Mouse (Mus musculus): ENCODE measurements around the gene Cd300lg. TPM values are rescaled to one million over a fixed set of nuclear protein-coding genes. Genes with fewer than 3 reads are reported as not detected.

Cd300lg gene
- total RNA-seq, 2 experiments from 2014 or later = not detected

GRCm38 (mm10) chr11:102024875-102025274 is 16.4 kb upstream of the Cd300lg start:
- DNase-seq (ENCODE audit: low spot score in 2 of 2) = no peak
- intact Hi-C loops (cut with DNase I) = no loop called here

- intact Hi-C loops (cut with DNase I) = no loop called here
- no peak for DNase-seq (ENCODE audit: low spot score in 2 of 2)
Measured at GRCm38 (mm10) chr11:102025354-102025753, 16.0 kb upstream of the Cd300lg start.

DNA sequence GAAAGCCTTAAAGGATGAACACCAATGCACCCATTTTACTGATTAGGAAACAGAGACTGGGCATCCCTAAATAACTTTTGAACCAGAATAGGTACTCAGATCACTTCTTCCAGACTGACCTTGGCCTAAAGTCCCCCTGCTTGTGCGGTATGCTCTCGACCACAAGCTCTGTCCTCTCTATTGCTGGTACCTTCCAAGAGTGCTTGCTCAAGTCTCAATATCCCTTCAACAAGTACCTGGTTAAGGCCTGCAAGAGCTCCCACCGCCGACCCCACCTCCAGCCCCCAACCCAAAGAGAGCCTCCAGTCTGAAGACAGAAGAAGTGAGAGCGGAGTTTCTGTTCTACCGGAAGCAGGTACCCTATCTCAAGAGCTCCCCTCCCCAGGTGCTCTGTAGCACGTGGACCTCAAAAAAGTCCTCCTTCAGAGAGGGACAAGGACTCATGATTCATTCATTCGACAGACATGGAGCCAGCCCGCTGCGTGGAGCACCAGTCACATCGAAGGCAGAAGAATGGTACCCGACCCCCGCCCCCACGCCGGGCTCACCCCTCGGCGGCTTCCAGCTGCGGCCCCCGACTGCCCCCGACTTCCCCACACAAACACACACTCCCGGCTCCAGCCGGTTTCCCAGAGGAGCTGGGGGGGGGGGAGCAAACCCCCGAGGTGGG is 15.2 kb upstream of the Cd300lg start:
- intact Hi-C loops (cut with DNase I) = no loop called here
- peak; percentile 40 to 46 for DNase-seq (ENCODE audit: low spot score in 2 of 2)

DNA sequence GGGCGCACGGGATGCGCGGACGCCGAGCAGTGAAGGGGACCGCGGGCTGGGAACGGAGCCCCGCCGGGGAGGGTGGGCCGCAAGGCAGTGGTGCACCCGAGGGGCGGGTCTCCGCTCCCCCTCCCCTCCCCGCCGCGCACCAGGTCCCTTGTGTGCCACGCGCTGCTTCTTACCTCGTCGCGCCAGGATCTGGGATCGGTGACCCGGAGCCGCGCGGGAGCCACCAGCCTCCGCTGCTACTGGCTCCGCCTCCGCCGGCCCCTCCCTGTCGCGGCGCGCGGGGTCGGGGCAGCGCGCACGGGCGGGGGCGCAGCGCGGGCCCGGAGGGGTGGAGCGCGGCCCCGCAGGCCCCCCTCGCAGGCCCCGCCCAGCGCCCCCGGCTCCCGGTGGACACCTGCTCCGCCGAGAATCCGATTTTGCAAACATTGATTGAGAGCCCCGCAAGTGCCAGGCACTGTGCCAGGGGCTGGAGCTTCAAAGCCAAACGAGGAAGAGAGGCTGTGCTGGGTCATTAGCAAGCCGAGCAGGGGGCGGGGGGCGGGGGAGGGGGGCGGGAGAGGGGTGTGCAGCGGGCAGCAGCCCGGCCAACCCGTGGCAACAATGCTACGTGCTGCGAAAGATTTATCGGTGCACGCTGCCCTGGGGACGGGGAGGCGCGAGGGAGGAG is 14.5 kb upstream of the Cd300lg start:
- intact Hi-C loops (cut with DNase I) = no loop called here
- DNase-seq (ENCODE audit: low spot score in 2 of 2) = peak; percentile 51 to 65

GRCm38 (mm10) chr11:102027361-102028017 is 13.8 kb upstream of the Cd300lg start:
- no peak for DNase-seq (ENCODE audit: low spot score in 2 of 2)
- intact Hi-C loops (cut with DNase I) = no loop called here

GRCm38 (mm10) chr11:102028087-102028816 is 13.1 kb upstream of the Cd300lg start, which contains the start of gene Mpp3:
TSS of gene Mpp3 (minus strand) at chr11:102028461.
- intact Hi-C loops (cut with DNase I) = no loop called here
- no peak for DNase-seq (ENCODE audit: low spot score in 2 of 2)

- intact Hi-C loops (cut with DNase I) = no loop called here
- no peak for DNase-seq (ENCODE audit: low spot score in 2 of 2)
Measured at GRCm38 (mm10) chr11:102029304-102029703, 12.0 kb upstream of the Cd300lg start.

DNA sequence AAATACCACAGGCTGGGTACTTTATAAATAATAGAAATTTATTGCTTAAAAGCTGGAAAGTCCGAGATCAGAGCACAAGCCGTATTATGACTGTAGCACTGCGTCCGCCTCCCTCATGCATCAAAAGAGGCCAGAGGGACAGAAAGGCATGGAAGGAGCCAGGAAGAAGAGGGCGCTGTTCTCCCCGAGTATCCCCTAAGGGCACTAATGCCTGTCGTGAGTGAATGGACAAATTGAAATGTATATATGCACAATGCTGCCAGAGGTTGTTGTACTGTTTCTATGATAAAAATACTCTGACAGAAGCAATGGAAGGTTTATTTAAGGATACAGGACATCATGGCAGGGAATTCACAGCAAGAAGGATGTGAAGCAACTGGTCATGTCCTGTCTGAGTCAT is 11.3 kb upstream of the Cd300lg start:
- intact Hi-C loops (cut with DNase I) = loop anchor here (10.0 kb wide), 1 partner anchor 105 kb away; no protein-coding TSS in a partner anchor
- no peak for DNase-seq (ENCODE audit: low spot score in 2 of 2)

DNA sequence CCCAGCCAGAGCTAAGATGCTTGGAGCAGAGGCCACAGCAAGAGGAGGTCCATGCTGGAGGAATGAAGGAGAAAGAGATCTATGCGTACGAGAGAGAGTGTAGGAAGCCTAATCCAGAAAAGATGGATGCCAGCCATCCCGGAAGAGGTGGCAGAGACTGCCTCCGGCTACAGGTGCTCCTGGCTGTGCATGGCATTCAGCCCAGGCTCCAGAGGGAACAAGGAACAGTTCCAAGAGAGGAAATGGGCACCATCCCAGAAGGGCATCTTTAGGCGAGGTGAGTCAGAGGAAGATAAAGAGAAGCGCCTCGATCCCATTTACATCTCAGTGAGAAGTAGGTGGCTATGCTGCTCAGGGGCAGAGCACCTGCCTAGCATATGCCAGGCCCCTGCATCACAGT is 10.2 kb upstream of the Cd300lg start:
- intact Hi-C loops (cut with DNase I) = loop anchor here (10.0 kb wide), 1 partner anchor 106 kb away; no protein-coding TSS in a partner anchor
- DNase-seq (ENCODE audit: low spot score in 2 of 2) = no peak

GRCm38 (mm10) chr11:102033055-102033591 is 8.2 kb upstream of the Cd300lg start:
- intact Hi-C loops (cut with DNase I) = loop anchor here (10.0 kb wide), 1 partner anchor 108 kb away; no protein-coding TSS in a partner anchor
- no peak for DNase-seq (ENCODE audit: low spot score in 2 of 2)

DNA sequence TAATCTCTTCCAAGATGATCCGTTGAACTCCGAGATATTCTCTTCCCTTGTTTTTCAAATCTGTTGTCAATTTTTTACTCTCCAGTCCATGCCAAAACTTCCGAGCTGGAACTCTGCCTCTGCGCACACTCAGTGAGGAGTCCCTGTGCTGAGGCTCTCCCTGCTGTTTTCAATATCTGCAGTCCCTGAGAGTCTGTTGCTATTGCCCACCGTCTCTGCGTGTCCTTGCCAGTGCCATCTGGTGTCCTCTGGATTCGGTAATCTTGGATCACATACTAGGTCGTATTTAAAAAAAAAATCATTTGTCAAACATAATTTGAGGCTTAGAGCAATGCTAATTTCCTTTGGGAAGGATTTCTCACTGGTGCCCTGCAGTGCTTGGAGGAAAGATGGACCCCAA is 6.4 kb upstream of the Cd300lg start:
- no peak for DNase-seq (ENCODE audit: low spot score in 2 of 2)
- intact Hi-C loops (cut with DNase I) = loop anchor here (10.0 kb wide), 1 partner anchor 110 kb away; no protein-coding TSS in a partner anchor

DNA sequence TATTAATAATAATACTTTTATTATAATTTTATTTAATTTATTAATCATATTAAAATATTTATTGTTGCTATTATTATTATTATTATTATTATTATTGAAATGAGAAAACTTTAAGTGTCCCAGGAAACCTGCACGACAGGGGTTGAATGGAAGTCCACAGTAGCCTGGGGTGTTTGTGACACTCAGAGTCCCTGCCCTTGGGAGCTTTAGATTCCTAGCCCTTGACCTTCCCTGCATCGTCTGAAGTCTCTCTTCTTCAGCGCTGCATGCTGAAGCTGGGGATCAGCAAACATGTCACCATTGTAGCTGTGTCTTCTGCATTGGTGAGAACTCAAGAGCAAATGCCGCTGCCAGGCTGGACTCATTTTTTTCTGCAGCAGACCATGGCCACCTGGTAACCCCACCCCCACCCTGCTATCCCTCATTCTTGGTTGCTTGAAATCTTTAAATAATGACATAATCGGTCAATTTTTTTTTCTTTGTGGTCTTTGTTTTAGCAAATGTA is 5.8 kb upstream of the Cd300lg start:
- DNase-seq (ENCODE audit: low spot score in 2 of 2) = no peak
- intact Hi-C loops (cut with DNase I) = loop anchor here (10.0 kb wide), 1 partner anchor 111 kb away; no protein-coding TSS in a partner anchor

DNA sequence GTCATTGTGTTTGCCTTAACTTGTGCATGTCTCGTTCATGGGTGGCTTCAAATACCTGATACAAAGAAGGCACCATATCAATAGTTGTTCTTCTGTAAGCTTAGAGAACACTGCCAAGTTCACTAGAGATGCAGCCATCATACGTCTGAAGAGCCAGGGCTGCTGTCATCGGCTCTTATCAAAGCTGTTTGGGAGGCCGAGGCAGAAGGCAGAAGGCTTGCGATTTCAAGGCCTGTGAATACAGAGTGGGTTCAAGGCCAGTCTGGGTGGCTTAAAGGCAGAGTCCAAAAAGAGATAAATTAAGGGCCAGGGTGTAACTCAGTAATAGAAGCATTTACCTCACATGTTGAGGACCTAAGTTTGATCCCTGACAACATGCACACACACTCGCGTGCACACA is 5.0 kb upstream of the Cd300lg start:
- intact Hi-C loops (cut with DNase I) = loop anchor here (10.0 kb wide), 1 partner anchor 112 kb away; no protein-coding TSS in a partner anchor
- DNase-seq (ENCODE audit: low spot score in 2 of 2) = no peak

- intact Hi-C loops (cut with DNase I) = loop anchor here (2.0 to 10.0 kb wide), 2 partner anchors 53 to 113 kb away; partner anchors contain the start of gene Cfap97d1
- no peak for DNase-seq (ENCODE audit: low spot score in 2 of 2)
Measured at GRCm38 (mm10) chr11:102037789-102038188, 3.5 kb upstream of the Cd300lg start.

DNA sequence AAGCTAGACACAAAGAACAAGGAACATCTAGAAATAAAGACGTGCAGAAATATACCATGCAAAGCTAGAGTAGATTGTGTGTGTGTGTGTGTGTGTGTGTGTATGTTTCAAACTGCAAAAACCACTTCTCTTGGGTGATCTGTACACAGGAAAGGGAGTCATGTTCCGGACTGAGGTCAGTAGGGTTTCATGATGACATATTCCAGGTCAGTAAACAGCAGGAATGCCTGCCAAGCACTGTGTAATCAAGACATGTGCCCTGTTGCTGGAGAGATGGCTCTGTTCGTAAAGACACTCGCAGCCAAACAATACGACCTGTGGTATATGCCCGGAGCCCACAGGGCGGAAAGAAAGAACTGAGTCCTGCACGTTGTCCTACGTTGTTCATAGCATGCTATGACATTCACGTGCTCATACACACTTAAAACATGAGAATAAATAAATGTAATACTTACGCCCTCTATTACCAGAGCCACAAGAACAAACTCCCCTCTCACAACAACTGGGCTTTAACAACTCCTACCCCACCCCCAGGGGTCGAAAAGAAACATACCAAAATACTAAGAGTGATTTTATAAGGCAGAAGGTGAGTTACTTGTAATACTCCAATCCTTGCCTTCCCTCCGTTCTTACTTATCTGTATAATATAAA is 1.7 kb upstream of the Cd300lg start:
- DNase-seq (ENCODE audit: low spot score in 2 of 2) = no peak
- intact Hi-C loops (cut with DNase I) = loop anchor here (2.0 to 10.0 kb wide), 3 partner anchors 55 to 115 kb away; partner anchors contain the start of gene Cfap97d1

- intact Hi-C loops (cut with DNase I) = loop anchor here (5.0 kb wide), 1 partner anchor 97 kb away; no protein-coding TSS in a partner anchor
- DNase-seq (ENCODE audit: low spot score in 2 of 2) = peak; percentile 70 to 79
Measured at GRCm38 (mm10) chr11:102040138-102040524, 1.2 kb upstream of the Cd300lg start.

DNA sequence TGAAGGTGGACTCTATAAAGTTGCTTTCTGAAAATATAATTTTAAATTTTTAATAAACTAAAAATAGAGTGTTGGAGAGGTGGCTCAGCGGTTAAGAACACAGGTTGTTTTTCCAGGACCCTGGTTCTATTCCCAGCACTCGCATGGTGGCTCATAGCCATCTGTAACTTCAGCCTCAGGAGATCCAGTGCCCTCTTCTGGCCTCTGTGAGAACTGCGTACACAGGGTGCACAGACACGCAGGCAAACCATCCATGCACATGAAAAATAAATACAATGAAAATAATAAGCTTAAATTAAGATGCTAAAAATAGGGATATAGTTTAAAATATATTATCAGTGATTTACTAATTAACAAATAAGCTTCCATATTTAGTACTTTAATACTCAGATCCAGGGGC is 663 bp upstream of the Cd300lg start:
- intact Hi-C loops (cut with DNase I) = loop anchor here (5.0 kb wide), 1 partner anchor 97 kb away; no protein-coding TSS in a partner anchor
- DNase-seq (ENCODE audit: low spot score in 2 of 2) = no peak

- intact Hi-C loops (cut with DNase I) = loop anchor here (5.0 kb wide), 1 partner anchor 94 kb away; no protein-coding TSS in a partner anchor
- DNase-seq (ENCODE audit: low spot score in 2 of 2) = no peak
Measured at GRCm38 (mm10) chr11:102042971-102043370, 1.7 kb downstream of the Cd300lg start.

Measured in left cerebral cortex, postnatal 14 days (tissue).